8 mouse cellular contexts compared by ENCODE assay signal in the genomic region with DNA sequence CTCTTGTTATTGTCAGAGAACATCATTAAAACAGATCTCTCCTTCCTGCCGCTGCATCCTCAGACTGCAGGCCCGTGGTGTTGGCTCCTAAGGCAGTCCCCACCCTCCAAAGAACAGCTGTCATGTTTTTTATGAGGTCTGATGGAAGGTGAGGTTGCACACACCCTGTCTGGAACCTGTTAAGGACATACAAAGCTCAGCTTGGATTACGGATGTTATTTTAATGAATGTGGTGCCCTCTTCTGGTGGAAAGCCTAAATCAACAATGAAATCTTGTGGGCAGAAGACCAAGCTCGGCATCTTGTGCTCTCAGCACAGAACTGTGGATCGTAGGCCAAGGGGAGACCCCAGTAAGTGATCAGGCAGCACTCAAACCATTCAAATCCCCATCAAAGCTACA.
DNase-seq lines count a peak whose midpoint lies in the region; ATAC-seq and TF ChIP-seq lines count a peak whose summit lies in the region.

No protein-coding gene starts in this region.

- no peaks in the 10 kb centered on the region for H3K9me3 ChIP-seq in heart, embryonic 11.5 days (replicated peaks; ENCODE audit: control insufficient read depth, low read length)
- no peaks in the 10 kb centered on the region for H3K9me3 ChIP-seq in forebrain, embryonic 13.5 days (replicated peaks)
- no peaks in the 10 kb centered on the region for H3K9me3 ChIP-seq in intestine, embryonic 15.5 days
- H3K9me3 ChIP-seq in midbrain, postnatal 0 days (ENCODE audit: low read length): no peaks in the 10 kb centered on the region

- TF ChIP-seq CTCF in midbrain, postnatal 0 days (IDR thresholded peaks at IDR 0.05): peak; percentile 86

- H3K36me3 ChIP-seq in heart, embryonic 11.5 days (ENCODE audit: control insufficient read depth, insufficient read depth, low read length): no peaks in the 10 kb centered on the region
- H3K36me3 ChIP-seq in forebrain, embryonic 13.5 days (ENCODE audit: poor library complexity, severe bottlenecking): no peaks in the 10 kb centered on the region
- H3K36me3 ChIP-seq in intestine, embryonic 15.5 days: no peaks in the 10 kb centered on the region
- H3K36me3 ChIP-seq in midbrain, postnatal 0 days (ENCODE audit: insufficient read depth, low read length): no peaks in the 10 kb centered on the region

- H3K27ac ChIP-seq in heart, embryonic 11.5 days (ENCODE audit: low read depth, low read length): no peak overlapping the region
- H3K27ac ChIP-seq in forebrain, embryonic 13.5 days: peak overlapping the region; percentile 45
- no peak overlapping the region for H3K27ac ChIP-seq in intestine, embryonic 15.5 days
- no peak overlapping the region for H3K27ac ChIP-seq in midbrain, postnatal 0 days (ENCODE audit: low read depth, low read length)

- H3K27me3 ChIP-seq in heart, embryonic 11.5 days (ENCODE audit: control insufficient read depth, insufficient read depth, low read length): no peaks in the 10 kb centered on the region
- H3K27me3 ChIP-seq in forebrain, embryonic 13.5 days: no peaks in the 10 kb centered on the region
- H3K27me3 ChIP-seq in intestine, embryonic 15.5 days (replicated peaks): no peaks in the 10 kb centered on the region
- H3K27me3 ChIP-seq in midbrain, postnatal 0 days (ENCODE audit: insufficient read depth, low read length): no peaks in the 10 kb centered on the region

- WGBS in heart, embryonic 11.5 days (ENCODE audit: insufficient replicate concordance): 35% methylated on average over 5 of the region's 5 CpGs
- WGBS in forebrain, embryonic 13.5 days: 24% methylated on average over 5 of the region's 5 CpGs
- 20% methylated on average over 5 of the region's 5 CpGs for WGBS in intestine, embryonic 15.5 days
- 17% methylated on average over 5 of the region's 5 CpGs for WGBS in midbrain, postnatal 0 days

- H3K4me2 ChIP-seq in heart, embryonic 11.5 days: no peak overlapping the region
- H3K4me2 ChIP-seq in forebrain, embryonic 13.5 days: no peak overlapping the region
- no peak overlapping the region for H3K4me2 ChIP-seq in intestine, embryonic 15.5 days (replicated peaks)
- H3K4me2 ChIP-seq in midbrain, postnatal 0 days (ENCODE audit: low read depth, low read length, poor library complexity, severe bottlenecking): 0 out of 2 replicates have a peak overlapping the region, but pooled peaks have one; percentile 22

- no peak for ATAC-seq in heart, embryonic 11.5 days (replicated peaks; ENCODE audit: insufficient number of reproducible peaks, low FRiP score, low TSS enrichment)
- peak; percentile 52; the same call in 1 of the 2 replicates for ATAC-seq in cerebellum, adult (ENCODE audit: insufficient number of reproducible peaks, low FRiP score, low TSS enrichment)
- ATAC-seq in forebrain, embryonic 13.5 days: peak; percentile 89
- ATAC-seq in intestine, embryonic 15.5 days: peak; percentile 59; the same call in 1 of the 2 replicates
- ATAC-seq in midbrain, postnatal 0 days (ENCODE audit: low FRiP score): peak; percentile 62
- ATAC-seq in megakaryocyte, adult 5-6 weeks (ENCODE audit: poor library complexity, severe bottlenecking): no peak

- no peak overlapping the region for H3K4me3 ChIP-seq in heart, embryonic 11.5 days (ENCODE audit: low read depth, low read length)
- H3K4me3 ChIP-seq in forebrain, embryonic 13.5 days: no peak overlapping the region
- no peak overlapping the region for H3K4me3 ChIP-seq in intestine, embryonic 15.5 days (replicated peaks)
- no peak overlapping the region for H3K4me3 ChIP-seq in midbrain, postnatal 0 days (ENCODE audit: low read depth, low read length)

- peak; percentile 61 for DNase-seq in heart, adult 8-10 months (ENCODE audit: low spot score)
- DNase-seq in left cerebral cortex, adult 8-10 months (ENCODE audit: low spot score in 2 of 2): peak; percentile 30 to 44
- DNase-seq in midbrain, postnatal 0 days (ENCODE audit: low spot score): peak; percentile 91

- no peaks in the 10 kb centered on the region for H3K4me1 ChIP-seq in heart, embryonic 11.5 days (ENCODE audit: control insufficient read depth, insufficient read depth, low read length)
- H3K4me1 ChIP-seq in forebrain, embryonic 13.5 days: no peaks in the 10 kb centered on the region
- H3K4me1 ChIP-seq in intestine, embryonic 15.5 days (replicated peaks): no peaks in the 10 kb centered on the region
- H3K4me1 ChIP-seq in midbrain, postnatal 0 days (ENCODE audit: insufficient read depth, low read length): 0 out of 2 replicates have a peak, but pooled peaks cover 3% of the 10 kb centered on the region

- H3K9ac ChIP-seq in heart, embryonic 11.5 days (ENCODE audit: low read depth, low read length): no peak overlapping the region
- no peak overlapping the region for H3K9ac ChIP-seq in forebrain, embryonic 13.5 days
- H3K9ac ChIP-seq in intestine, embryonic 15.5 days: no peak overlapping the region
- no peak overlapping the region for H3K9ac ChIP-seq in midbrain, postnatal 0 days (replicated peaks; ENCODE audit: low read length, poor library complexity, severe bottlenecking)

Comparison
In these comparisons a context has a peak if more than half of its experiments do, and no peak if none do; other contexts are left out.
1. DNase-seq: peak in every context shown above with its lines; median percentile 91 in midbrain, postnatal 0 days; 61 in heart, adult 8-10 months; 37 in left cerebral cortex, adult 8-10 months.
2. ATAC-seq: peak in cerebellum, adult (single experiment), forebrain, embryonic 13.5 days (single experiment), intestine, embryonic 15.5 days (single experiment) and midbrain, postnatal 0 days (single experiment); none in heart, embryonic 11.5 days (single experiment) and megakaryocyte, adult 5-6 weeks (single experiment).